Mouse (Mus musculus) ES-Bruce4 (cell line): ENCODE data around the gene Zfp956. TPM values are rescaled to one million over a fixed set of nuclear protein-coding genes. Genes with fewer than 3 reads are reported as not detected.

Experiments
- H3K27ac ChIP-seq: 2 replicates; pipeline ENCODE4 v1.5.1; 2012; ENCODE audit warnings: low read length, inconsistent platforms; ENCODE audit not compliant: insufficient read depth
- H3K27me3 ChIP-seq: 2 replicates; pipeline ENCODE4 v1.6.1; 2012; ENCODE audit warnings: mild to moderate bottlenecking, low read length, inconsistent platforms; ENCODE audit not compliant: control insufficient read depth, poor library complexity, insufficient read depth, severe bottlenecking
- H3K36me3 ChIP-seq: 2 replicates; pipeline ENCODE4 v1.6.1; 2012; ENCODE audit warnings: inconsistent platforms, mild to moderate bottlenecking, low read length, moderate library complexity; ENCODE audit not compliant: control insufficient read depth, poor library complexity, insufficient read depth, severe bottlenecking
- H3K4me1 ChIP-seq: one replicate; pipeline ENCODE4 v1.8.1; 2011; ENCODE audit warnings: low read length; ENCODE audit not compliant: control insufficient read depth, insufficient read depth
- H3K4me3 ChIP-seq: 2 replicates; pipeline ENCODE4 v1.5.1; 2011; ENCODE audit warnings: low read depth, mild to moderate bottlenecking, low read length
- H3K9ac ChIP-seq: 2 replicates; pipeline ENCODE4 v1.6.1; 2012; ENCODE audit warnings: low read depth, mild to moderate bottlenecking, inconsistent platforms; ENCODE audit not compliant: poor library complexity, severe bottlenecking
- H3K9me3 ChIP-seq: replicated peaks from 2 replicates; pipeline ENCODE4 v1.6.1; 2012; ENCODE audit warnings: mild to moderate bottlenecking, low read length, inconsistent platforms; ENCODE audit not compliant: control insufficient read depth, poor library complexity, insufficient read depth, severe bottlenecking
- CTCF ChIP-seq: IDR thresholded peaks from one replicate; pipeline ENCODE4 v1.8.1; 2011; ENCODE audit warnings: low read depth, low read length
- EP300 ChIP-seq: IDR thresholded peaks from 2 replicates; pipeline ENCODE4 v1.6.1; 2011; ENCODE audit warnings: low read depth, low read length; ENCODE audit not compliant: insufficient read depth
- POLR2A ChIP-seq: IDR thresholded peaks from one replicate; pipeline ENCODE4 v1.8.1; 2011; ENCODE audit warnings: low read length; ENCODE audit not compliant: insufficient read depth
- polyA plus RNA-seq: library from polyadenylated mRNA; stranded (reverse); fragments of >200 nt; gene quantifications from 2 replicates; pipeline ENCODE4 v1.2.4, GENCODE M21; 2011; ENCODE audit warnings: low read depth; ENCODE audit not compliant: missing spikeins, insufficient read depth, insufficient read length

Gene Zfp956
- polyA plus RNA-seq, 1 experiment = 4.5 TPM

- Histone ChIP-seq H3K9me3 (no peaks in the 10 kb centered on the region), H3K36me3 (no peaks in the 10 kb centered on the region), H3K27me3 (no peaks in the 10 kb centered on the region), H3K4me3 (peak within 1 kb of the TSS; percentile 96), H3K27ac (peak within 1 kb of the TSS; percentile 77), H3K4me1 (no peaks in the 10 kb centered on the region), H3K9ac (peak within 1 kb of the TSS; percentile 78)
- peak; percentile 29 for TF ChIP-seq CTCF
- no peak for TF ChIP-seq POLR2A
- TF ChIP-seq EP300 = no peak
These were observed 32.5 kb upstream of the Zfp956 start, which contains the start of gene Zfp212 for GRCm38 (mm10) chr6:47920447-47921340. Zfp212 (plus strand) TSS chr6:47920476.

GRCm38 (mm10) chr6:47942461-47942860 lies 10.7 kb upstream of the Zfp956 start:
- H3K9ac ChIP-seq = peak overlapping the region; percentile 66; the same call in 1 of the 2 replicates
- H3K9me3 ChIP-seq = no peaks in the 10 kb centered on the region
- no peaks in the 10 kb centered on the region for H3K4me1 ChIP-seq
- no peak overlapping the region for H3K27ac ChIP-seq
- H3K27me3 ChIP-seq = no peaks in the 10 kb centered on the region
- TF ChIP-seq CTCF (no peak), EP300 (no peak), POLR2A (no peak)
- no peaks in the 10 kb centered on the region for H3K36me3 ChIP-seq
- peak overlapping the region; percentile 37 for H3K4me3 ChIP-seq

GRCm38 (mm10) chr6:47943021-47943691 lies 10.0 kb upstream of the Zfp956 start:
- Histone ChIP-seq H3K9ac (peak overlapping the region; percentile 66), H3K36me3 (no peaks in the 10 kb centered on the region), H3K27me3 (no peaks in the 10 kb centered on the region), H3K27ac (no peak overlapping the region), H3K4me3 (peak overlapping the region; percentile 43), H3K4me1 (no peaks in the 10 kb centered on the region), H3K9me3 (no peaks in the 10 kb centered on the region)
- no peak for TF ChIP-seq EP300
- TF ChIP-seq CTCF = peak; percentile 43

DNA sequence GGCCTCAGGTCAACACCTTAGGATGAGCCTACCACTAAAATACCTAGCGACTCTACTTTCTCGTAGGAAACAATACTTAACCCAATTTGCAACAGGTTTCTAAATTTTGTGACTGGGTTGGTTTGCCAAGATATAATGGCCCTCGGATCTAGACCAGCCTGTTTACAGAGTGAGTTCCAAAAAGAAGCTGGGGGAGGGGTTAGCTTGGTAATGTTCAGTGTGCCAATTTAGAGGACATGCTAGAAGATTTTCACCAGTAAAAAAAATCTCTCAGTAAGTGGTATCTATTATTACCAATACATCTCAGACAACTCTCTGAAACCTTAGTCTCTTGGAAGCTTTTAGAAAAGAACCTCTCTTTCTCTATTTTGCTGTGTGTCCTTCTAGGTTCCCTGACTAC lies 9.5 kb upstream of the Zfp956 start:
- H3K27ac ChIP-seq = no peak overlapping the region

DNA sequence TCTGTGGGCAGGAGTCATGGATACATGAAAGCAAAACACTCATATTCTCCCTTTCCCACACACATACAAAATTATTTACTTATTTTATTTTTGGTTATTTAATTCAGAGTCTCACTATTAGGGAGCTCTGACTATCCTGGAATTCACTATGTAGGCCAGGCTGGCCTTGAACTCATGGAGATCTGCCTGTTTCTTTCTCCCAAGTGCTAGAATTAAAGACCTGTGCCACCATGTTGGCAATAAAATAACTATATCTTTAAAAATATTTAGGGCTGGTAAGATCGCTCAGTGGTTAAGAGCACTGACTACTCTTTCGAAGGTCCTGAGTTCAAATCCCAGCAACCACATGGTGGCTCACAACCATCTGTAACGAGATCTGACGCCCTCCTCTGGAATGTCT lies 5.8 kb upstream of the Zfp956 start:
- no peak for TF ChIP-seq POLR2A
- no peak for TF ChIP-seq EP300
- peak; percentile 5 for TF ChIP-seq CTCF
- Histone ChIP-seq H3K27ac (no peak overlapping the region), H3K9me3 (no peaks in the 10 kb centered on the region), H3K36me3 (no peaks in the 10 kb centered on the region), H3K9ac (no peak overlapping the region), H3K4me3 (no peak overlapping the region), H3K27me3 (no peaks in the 10 kb centered on the region), H3K4me1 (no peaks in the 10 kb centered on the region)

More for the DNA sequence above, 9.5 kb upstream of the Zfp956 start:
- Histone ChIP-seq H3K27me3 (no peaks in the 10 kb centered on the region), H3K4me3 (peak overlapping the region; percentile 43), H3K4me1 (no peaks in the 10 kb centered on the region), H3K9ac (peak overlapping the region; percentile 66), H3K9me3 (no peaks in the 10 kb centered on the region), H3K36me3 (no peaks in the 10 kb centered on the region)
- TF ChIP-seq POLR2A (no peak), CTCF (no peak), EP300 (no peak)
